Mouse (Mus musculus): ENCODE results near the gene Ubap2. TPM values are rescaled to one million over a fixed set of nuclear protein-coding genes. Genes with fewer than 3 reads are reported as not detected.
A peak's percentile ranks its signal among the peaks of the same experiment; 100 is the strongest.

Gene Ubap2
- polyA plus RNA-seq, 1 experiment from 2014 or later, result 72.0 TPM

DNA sequence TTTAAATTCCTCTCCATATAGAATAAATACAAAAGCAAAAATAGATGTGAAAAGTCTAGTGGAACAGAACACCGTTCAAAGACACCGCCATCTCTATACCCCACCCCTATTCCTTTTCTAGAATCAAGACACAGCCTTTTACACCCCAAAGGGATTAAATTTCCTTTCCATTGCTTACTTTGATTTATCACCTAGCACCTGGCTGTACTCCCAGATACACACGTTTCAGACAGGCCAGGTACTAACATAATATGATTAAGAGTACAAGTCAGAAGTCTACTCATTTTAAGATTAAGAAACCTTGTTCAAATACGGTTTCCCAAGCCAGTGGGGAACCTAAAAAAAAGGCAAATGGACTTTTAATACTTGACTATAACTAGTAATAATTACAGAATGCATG, 8.6 kb downstream of the Ubap2 start:
- no peak for ATAC-seq (ENCODE audit: insufficient read depth)

DNA sequence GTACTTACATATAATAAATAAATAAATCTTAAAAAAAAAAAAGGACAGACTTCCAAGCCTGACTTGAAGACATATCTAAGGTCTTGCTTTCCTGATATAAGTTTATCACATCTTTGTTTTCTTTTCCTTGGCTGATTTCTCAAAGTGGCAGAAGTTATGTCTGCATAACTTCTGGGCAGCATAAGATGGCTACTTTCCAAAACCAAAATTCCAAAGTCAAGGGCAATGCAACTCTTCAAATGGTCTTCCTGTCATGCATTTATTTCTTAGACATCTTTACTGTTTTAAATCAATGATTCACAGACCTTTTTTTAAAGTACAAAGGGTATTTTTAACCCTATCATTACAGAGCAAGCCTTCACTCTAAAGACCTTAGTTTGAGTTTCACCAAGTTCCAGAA, 14.3 kb downstream of the Ubap2 start:
- Histone ChIP-seq H3K27me3 (ENCODE audit: insufficient read depth, low read length) (no peaks in the 10 kb centered on the region), H3K9me3 (ENCODE audit: low read depth, low read length) (no peaks in the 10 kb centered on the region), H3K4me3 (ENCODE audit: low read depth, low read length) (no peak overlapping the region), H3K4me1 (ENCODE audit: insufficient read depth) (no peaks in the 10 kb centered on the region), H3K4me2 (no peak overlapping the region), H3K9ac (no peak overlapping the region), H3K27ac (ENCODE audit: low read depth) (no peak overlapping the region), H3K36me3 (ENCODE audit: insufficient read depth) (peaks cover 20% of the 10 kb centered on the region)
- TF ChIP-seq CTCF (IDR thresholded peaks at IDR 0.05; ENCODE audit: low read depth), result no peak
- DNase-seq, result no peak
- ATAC-seq (ENCODE audit: insufficient read depth), result no peak

More for the DNA sequence above, 8.6 kb downstream of the Ubap2 start:
- no peaks in the 10 kb centered on the region for H3K27me3 ChIP-seq (ENCODE audit: insufficient read depth, low read length)
- peaks cover 66% of the 10 kb centered on the region for H3K36me3 ChIP-seq (ENCODE audit: insufficient read depth)
- H3K4me1 ChIP-seq (ENCODE audit: insufficient read depth), result no peaks in the 10 kb centered on the region
- no peak overlapping the region for H3K27ac ChIP-seq (ENCODE audit: low read depth)
- DNase-seq, result no peak
- WGBS, result 65% methylated on average over 4 of the region's 4 CpGs
- H3K4me3 ChIP-seq (ENCODE audit: low read depth, low read length), result no peak overlapping the region
- H3K4me2 ChIP-seq, result no peak overlapping the region
- no peak overlapping the region for H3K9ac ChIP-seq
- H3K9me3 ChIP-seq (ENCODE audit: low read depth, low read length), result no peaks in the 10 kb centered on the region
- TF ChIP-seq CTCF (IDR thresholded peaks at IDR 0.05; ENCODE audit: low read depth), result no peak

DNA sequence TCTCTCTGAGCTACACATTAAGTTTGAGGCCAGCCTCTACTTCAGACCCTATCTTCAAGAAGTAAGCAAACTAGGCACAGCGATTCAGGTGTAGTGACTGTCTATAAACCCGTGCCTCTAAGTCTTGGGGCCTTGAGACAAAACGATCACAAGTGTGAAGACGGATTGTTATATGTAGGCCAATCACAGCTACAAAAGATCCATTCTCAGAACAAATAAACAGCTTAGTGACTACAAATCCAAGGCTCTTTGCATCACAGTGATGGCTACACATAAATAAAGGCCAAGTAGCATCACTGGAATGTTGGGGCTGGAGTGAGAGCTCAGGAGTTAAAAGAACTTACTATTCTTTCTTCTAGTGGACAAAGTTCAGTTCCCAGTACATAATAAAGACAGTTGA, 15.9 kb downstream of the Ubap2 start:
- Histone ChIP-seq H3K9me3 (ENCODE audit: low read depth, low read length) (no peaks in the 10 kb centered on the region), H3K4me2 (no peak overlapping the region), H3K4me3 (ENCODE audit: low read depth, low read length) (no peak overlapping the region), H3K27me3 (ENCODE audit: insufficient read depth, low read length) (no peaks in the 10 kb centered on the region), H3K9ac (no peak overlapping the region), H3K4me1 (ENCODE audit: insufficient read depth) (no peaks in the 10 kb centered on the region), H3K27ac (ENCODE audit: low read depth) (no peak overlapping the region), H3K36me3 (ENCODE audit: insufficient read depth) (peaks cover 16% of the 10 kb centered on the region)
- WGBS, result 86% methylated on average over 4 of the region's 4 CpGs
- TF ChIP-seq CTCF (IDR thresholded peaks at IDR 0.05; ENCODE audit: low read depth), result no peak
- DNase-seq (no peak), ATAC-seq (ENCODE audit: insufficient read depth) (no peak)

DNA sequence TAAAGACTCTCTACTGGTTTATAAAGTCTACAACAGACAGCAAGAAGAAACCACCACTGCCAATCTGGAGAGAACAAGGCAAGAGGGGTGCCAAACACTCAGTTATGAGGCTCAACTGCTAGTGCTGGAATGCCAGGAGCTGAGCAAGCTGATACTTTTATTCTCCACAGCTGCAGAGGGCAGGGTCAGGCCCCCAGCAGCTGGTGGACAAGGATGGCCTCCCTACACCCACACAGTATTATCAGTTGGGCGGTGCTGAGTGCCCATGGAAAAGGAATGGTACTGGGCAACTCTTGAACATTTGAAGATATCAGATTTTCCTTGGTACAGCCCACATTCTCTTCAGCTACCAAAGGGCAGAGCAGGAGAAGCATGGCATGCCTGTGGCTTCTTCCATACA, 17.2 kb downstream of the Ubap2 start:
- Histone ChIP-seq H3K4me1 (ENCODE audit: insufficient read depth) (no peaks in the 10 kb centered on the region), H3K4me2 (no peak overlapping the region)
- no peak for DNase-seq

DNA sequence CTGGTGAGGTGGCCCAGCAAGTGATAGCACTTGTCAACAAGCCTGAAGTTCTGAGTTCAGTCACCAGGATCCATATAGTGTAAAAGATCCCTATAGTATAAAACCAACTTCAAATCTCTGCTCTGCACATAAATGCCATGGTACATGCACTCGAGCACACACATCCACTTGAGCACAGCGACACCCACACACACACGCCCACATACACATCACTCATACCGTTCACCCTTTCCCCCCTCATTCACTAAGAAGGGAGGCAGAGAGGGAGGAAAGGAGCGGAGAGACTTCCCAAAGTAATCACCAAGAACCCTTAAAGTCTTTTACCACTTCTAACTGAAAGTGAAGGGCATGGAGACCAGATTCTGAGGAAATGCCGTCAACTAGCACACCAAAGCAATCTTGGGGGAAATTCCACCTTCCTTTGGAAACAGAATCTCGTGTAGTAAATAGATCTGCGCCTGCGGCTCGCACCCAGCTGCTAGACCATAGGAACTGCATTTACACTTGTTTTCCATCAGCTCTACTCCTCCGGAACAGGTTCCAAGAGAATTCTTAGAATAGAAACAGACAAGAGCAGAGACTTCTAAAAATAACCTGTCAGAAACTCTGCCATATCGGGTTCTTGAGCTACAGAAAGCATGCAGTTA, 19.3 kb downstream of the Ubap2 start:
- Histone ChIP-seq H3K27me3 (ENCODE audit: insufficient read depth, low read length) (no peaks in the 10 kb centered on the region), H3K4me3 (ENCODE audit: low read depth, low read length) (no peak overlapping the region), H3K4me1 (ENCODE audit: insufficient read depth) (no peaks in the 10 kb centered on the region), H3K27ac (ENCODE audit: low read depth) (no peak overlapping the region; the same call in 1 of the 2 replicates), H3K9ac (no peak overlapping the region), H3K36me3 (ENCODE audit: insufficient read depth) (peaks cover 14% of the 10 kb centered on the region), H3K9me3 (ENCODE audit: low read depth, low read length) (no peaks in the 10 kb centered on the region), H3K4me2 (no peak overlapping the region)
- whole genome bisulfite sequencing, result 84% methylated on average over 12 of the region's 12 CpGs
- DNase-seq (no peak), ATAC-seq (ENCODE audit: insufficient read depth) (no peak)
- no peak for TF ChIP-seq CTCF (IDR thresholded peaks at IDR 0.05; ENCODE audit: low read depth)

More for the DNA sequence above, 17.2 kb downstream of the Ubap2 start:
- Histone ChIP-seq H3K27me3 (ENCODE audit: insufficient read depth, low read length) (no peaks in the 10 kb centered on the region), H3K27ac (ENCODE audit: low read depth) (no peak overlapping the region), H3K4me3 (ENCODE audit: low read depth, low read length) (no peak overlapping the region), H3K9ac (no peak overlapping the region), H3K36me3 (ENCODE audit: insufficient read depth) (peaks cover 15% of the 10 kb centered on the region), H3K9me3 (ENCODE audit: low read depth, low read length) (no peaks in the 10 kb centered on the region)
- WGBS, result 86% methylated on average over 1 of the region's 1 CpGs
- no peak for TF ChIP-seq CTCF (IDR thresholded peaks at IDR 0.05; ENCODE audit: low read depth)
- ATAC-seq (ENCODE audit: insufficient read depth), result no peak

DNA sequence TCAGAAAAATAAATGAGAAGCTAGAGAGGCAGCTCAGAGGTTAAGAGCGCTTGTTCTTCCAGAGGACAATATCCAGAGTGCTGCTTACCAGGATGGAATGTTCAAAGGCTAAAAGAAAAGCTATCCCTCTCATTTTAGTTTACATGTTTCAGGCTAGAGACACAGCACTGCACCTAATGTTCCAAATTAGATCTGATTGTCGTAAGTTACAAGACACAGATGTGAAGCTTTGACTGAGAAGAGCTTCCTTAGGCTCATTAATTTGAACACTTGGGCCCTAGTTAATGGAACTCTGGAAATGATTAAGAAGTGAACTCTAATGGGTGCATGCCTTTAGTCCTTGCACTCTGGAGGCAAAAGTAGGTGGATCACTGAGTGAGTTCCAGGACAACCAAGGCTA, 21.2 kb downstream of the Ubap2 start:
- no peaks in the 10 kb centered on the region for H3K9me3 ChIP-seq (ENCODE audit: low read depth, low read length)
- H3K4me3 ChIP-seq (ENCODE audit: low read depth, low read length), result no peak overlapping the region
- DNase-seq, result no peak
- no peak for ATAC-seq (ENCODE audit: insufficient read depth)
- H3K27me3 ChIP-seq (ENCODE audit: insufficient read depth, low read length), result no peaks in the 10 kb centered on the region
- no peak for TF ChIP-seq CTCF (IDR thresholded peaks at IDR 0.05; ENCODE audit: low read depth)
- no peak overlapping the region for H3K4me2 ChIP-seq
- no peaks in the 10 kb centered on the region for H3K4me1 ChIP-seq (ENCODE audit: insufficient read depth)
- H3K36me3 ChIP-seq (ENCODE audit: insufficient read depth), result peaks cover 32% of the 10 kb centered on the region
- H3K27ac ChIP-seq (ENCODE audit: low read depth), result no peak overlapping the region
- 91% methylated on average over 2 of the region's 2 CpGs for WGBS
- H3K9ac ChIP-seq, result no peak overlapping the region

DNA sequence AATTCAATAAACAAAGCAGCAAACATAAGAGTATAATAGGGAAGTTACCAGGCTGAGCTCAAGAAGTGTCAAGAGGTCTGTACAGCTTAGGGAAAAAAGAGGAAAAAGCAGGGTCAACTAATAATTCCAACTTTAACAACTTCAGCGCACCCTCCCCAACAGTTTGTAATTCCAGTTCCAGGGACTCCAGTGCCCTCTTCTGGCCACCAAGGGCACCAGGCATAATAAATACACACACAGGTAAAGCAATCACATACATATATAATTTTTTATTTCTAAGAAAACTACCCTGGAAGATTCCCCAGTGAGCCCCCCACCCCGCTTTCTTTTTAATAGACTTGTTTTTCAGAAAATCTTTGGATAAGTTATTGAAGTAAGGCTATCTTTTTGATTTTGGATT, 29.5 kb downstream of the Ubap2 start:
- Histone ChIP-seq H3K4me3 (ENCODE audit: low read depth, low read length) (no peak overlapping the region), H3K4me1 (ENCODE audit: insufficient read depth) (no peaks in the 10 kb centered on the region), H3K4me2 (no peak overlapping the region), H3K9me3 (ENCODE audit: low read depth, low read length) (no peaks in the 10 kb centered on the region), H3K27me3 (ENCODE audit: insufficient read depth, low read length) (no peaks in the 10 kb centered on the region), H3K9ac (no peak overlapping the region), H3K36me3 (ENCODE audit: insufficient read depth) (peaks cover 58% of the 10 kb centered on the region), H3K27ac (ENCODE audit: low read depth) (no peak overlapping the region)
- no peak for ATAC-seq (ENCODE audit: insufficient read depth)
- 92% methylated on average over 2 of the region's 2 CpGs for WGBS
- peak; percentile 24; the same call in 1 of the 2 replicates for TF ChIP-seq CTCF (IDR thresholded peaks at IDR 0.05; ENCODE audit: low read depth)
- no peak for DNase-seq
